38 mouse cellular contexts compared by ENCODE assay signal in the genomic region with DNA sequence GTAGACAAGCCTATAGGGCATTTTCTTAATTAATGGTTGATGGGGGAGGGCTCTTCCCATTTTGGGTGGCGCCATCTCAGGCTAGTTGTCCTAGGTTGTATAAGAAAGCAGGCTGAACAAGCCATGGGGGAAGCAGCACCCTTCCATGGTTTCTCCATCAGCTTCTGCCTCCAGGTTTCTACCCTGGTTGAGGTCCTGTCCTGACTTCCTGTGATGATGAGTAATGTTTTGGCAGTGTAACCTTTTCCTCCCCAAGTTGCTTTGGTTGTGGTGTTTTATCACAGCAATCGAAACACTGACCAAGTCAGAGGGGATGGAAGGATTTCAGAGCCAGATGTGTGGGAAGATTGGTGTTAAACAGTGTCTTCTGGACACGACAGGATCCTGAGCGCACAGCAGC. TPM values are rescaled to one million over a fixed set of nuclear protein-coding genes. Genes with fewer than 3 reads are reported as not detected.
"Had no signal": no experiment of that assay in that cellular context is flagged by ENCODE, and none has a peak within 500 bp of the region (broad histone marks: within the 10 kb centered on the region; RNA-seq: fewer than 3 reads in every experiment).

No protein-coding gene starts in this region.

- H3K4me1 ChIP-seq: hindbrain, embryonic 10.5 days; hindbrain, embryonic 12.5 days; intestine, embryonic 15.5 days; limb, embryonic 15.5 days; liver, embryonic 12.5 days had no signal

- H3K36me3 ChIP-seq: heart, embryonic 10.5 days; heart, embryonic 15.5 days; hindbrain, embryonic 10.5 days; hindbrain, embryonic 12.5 days; intestine, embryonic 15.5 days; limb, embryonic 13.5 days; limb, embryonic 15.5 days; liver, embryonic 12.5 days had no signal

- DNase-seq: gastrocnemius, postnatal 14 days; heart, postnatal 14 days; heart, postnatal 36 days; kidney, adult 18-20 months; kidney, adult 8-10 months; kidney, postnatal 10 days; kidney, postnatal 25 days; kidney, postnatal 4 days; layer of hippocampus, postnatal 36 days; left cerebral cortex, postnatal 4 days had no signal

- H3K27me3 ChIP-seq: heart, embryonic 13.5 days; heart, embryonic 15.5 days; hindbrain, embryonic 12.5 days; intestine, embryonic 15.5 days; limb, embryonic 13.5 days; limb, embryonic 15.5 days; liver, embryonic 12.5 days had no signal

- H3K4me3 ChIP-seq: heart, embryonic 10.5 days; heart, embryonic 13.5 days; heart, embryonic 15.5 days; hindbrain, embryonic 10.5 days; hindbrain, embryonic 12.5 days; intestine, embryonic 15.5 days; layer of hippocampus, adult 2 months; limb, embryonic 13.5 days; limb, embryonic 15.5 days; liver, embryonic 12.5 days had no signal

- H3K9ac ChIP-seq: heart, embryonic 13.5 days; heart, embryonic 15.5 days; hindbrain, embryonic 12.5 days; hindbrain, embryonic 14.5 days; intestine, embryonic 15.5 days; limb, embryonic 13.5 days; limb, embryonic 15.5 days; liver, embryonic 12.5 days; liver, embryonic 14.5 days had no signal

- H3K27ac ChIP-seq: heart, embryonic 10.5 days; heart, embryonic 13.5 days; heart, embryonic 15.5 days; hindbrain, embryonic 10.5 days; hindbrain, embryonic 12.5 days; hindbrain, embryonic 14.5 days; intestine, embryonic 15.5 days; layer of hippocampus, adult 2 months; limb, embryonic 13.5 days; limb, embryonic 15.5 days; liver, embryonic 12.5 days; liver, embryonic 14.5 days had no signal

RNA-seq across cellular contexts. Expression of a gene that starts 21.6 kb away (rescaled TPM):
- total RNA-seq: gastrocnemius, postnatal 4 days; granulocyte monocyte progenitor cell, adult 5-6 weeks; heart, adult 8-10 months; heart, postnatal 14 days; heart, postnatal 36 days; layer of hippocampus, adult 2 months; layer of hippocampus, postnatal 10 days; layer of hippocampus, postnatal 36 days; left cerebral cortex, adult 18-20 months; left cerebral cortex, adult 8-10 months; left cerebral cortex, postnatal 10 days; left cerebral cortex, postnatal 25 days; left cerebral cortex, postnatal 4 days had no signal
- polyA plus RNA-seq: heart, embryonic 10.5 days; heart, embryonic 13.5 days; heart, embryonic 15.5 days; heart, postnatal 0 days; hindbrain, embryonic 10.5 days; hindbrain, embryonic 12.5 days; hindbrain, embryonic 14.5 days; hindbrain, embryonic 16.5 days; inflammation-experienced regulatory T-cells, adult 6 months; intestine, embryonic 15.5 days; intestine, postnatal 0 days; kidney, embryonic 14.5 days; kidney, embryonic 16.5 days; limb, embryonic 13.5 days; limb, embryonic 15.5 days; liver, adult 2 months; liver, embryonic 12.5 days; liver, embryonic 14.5 days; liver, embryonic 16.5 days had no signal

RNA-seq across cellular contexts. Expression of a gene that starts 22.3 kb away (rescaled TPM):
- total RNA-seq: granulocyte monocyte progenitor cell, adult 5-6 weeks had no signal
- polyA plus RNA-seq: inflammation-experienced regulatory T-cells, adult 6 months had no signal
